Mouse (Mus musculus) inflammation-experienced regulatory T-cells (primary cell): Measurements from ENCODE around the gene 1700029H14Rik. TPM values are rescaled to one million over a fixed set of nuclear protein-coding genes. Genes with fewer than 3 reads are reported as not detected.

Experiments
- polyA plus RNA-seq, 2 experiments: library from polyadenylated mRNA; unstranded; fragments of 100-300 nt; shearing (Covaris generic); gene quantifications; one replicate each; pipeline ENCODE4 v1.2.1; 2017

Gene 1700029H14Rik
- polyA plus RNA-seq = under 1 TPM; 0.31 to 0.43 TPM

DNA sequence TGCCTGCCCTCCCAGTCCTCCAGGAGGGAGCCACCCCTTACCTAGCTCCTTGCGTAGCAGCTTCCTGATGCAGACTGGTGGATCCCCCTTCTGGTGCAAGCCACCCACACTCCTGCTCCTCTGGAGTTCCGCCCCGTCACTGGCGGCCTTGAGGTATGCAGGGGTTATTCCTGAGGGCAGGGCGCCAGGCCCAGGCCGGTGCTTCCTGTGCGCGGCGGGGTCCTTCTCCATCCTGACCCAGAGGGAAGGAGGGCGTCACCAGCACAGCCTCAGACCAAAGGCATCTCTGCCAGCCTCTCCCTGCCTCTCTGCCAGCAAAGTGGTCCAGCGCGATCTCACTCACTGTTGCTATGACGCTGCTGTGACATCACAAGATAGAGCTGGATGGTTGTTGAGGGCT is at the start of gene 1700029H14Rik:
1700029H14Rik (minus strand) TSS at position 344 of the 400 bp plus-strand sequence.

Other genes starting within 250 kb of the 1700029H14Rik start
- 10 to 100 TPM; 61.5 to 63.5 TPM for gene Tfdp1, start 223.7 kb downstream of the 1700029H14Rik start, polyA plus RNA-seq
- gene Atp4b, start 165.6 kb downstream of the 1700029H14Rik start, polyA plus RNA-seq = under 1 TPM in 1 of 2 experiments, not detected in 1; 0.28 TPM
- under 1 TPM in 1 of 2 experiments, not detected in 1; 0.42 TPM for gene Grk1, start 157.4 kb downstream of the 1700029H14Rik start, polyA plus RNA-seq
- 1 to 10 TPM in 1 of 2 experiments, not detected in 1; 2.1 TPM for gene Tmem255b, start 127.3 kb downstream of the 1700029H14Rik start, polyA plus RNA-seq
- gene Gas6, start 68.0 kb downstream of the 1700029H14Rik start, polyA plus RNA-seq = 1 to 10 TPM in 1 of 2 experiments, under 1 TPM in 1; 0.52 to 1.1 TPM
- 100 to 1,000 TPM; 155 to 280 TPM for gene Rasa3, start 115.1 kb upstream of the 1700029H14Rik start, polyA plus RNA-seq
- gene Cfap97d2, start 143.4 kb upstream of the 1700029H14Rik start, polyA plus RNA-seq = 1 to 10 TPM in 1 of 2 experiments, not detected in 1; 1.5 TPM
- 10 to 100 TPM; 54.8 to 61.7 TPM for gene Cdc16, start 195.2 kb upstream of the 1700029H14Rik start, polyA plus RNA-seq
- gene Upf3a, start 223.2 kb upstream of the 1700029H14Rik start, polyA plus RNA-seq = 10 to 100 TPM; 38.8 to 56.0 TPM